Mouse (Mus musculus): ENCODE measurements at regions not wholly inside any gene's neighbourhood (a gene's known extent, or its start where the extent isn't known, plus 50 kb on each side); places are given as distances from the start of the nearest gene placed in this dataset.
A peak's percentile ranks its signal among the peaks of the same experiment; 100 is the strongest.

DNA sequence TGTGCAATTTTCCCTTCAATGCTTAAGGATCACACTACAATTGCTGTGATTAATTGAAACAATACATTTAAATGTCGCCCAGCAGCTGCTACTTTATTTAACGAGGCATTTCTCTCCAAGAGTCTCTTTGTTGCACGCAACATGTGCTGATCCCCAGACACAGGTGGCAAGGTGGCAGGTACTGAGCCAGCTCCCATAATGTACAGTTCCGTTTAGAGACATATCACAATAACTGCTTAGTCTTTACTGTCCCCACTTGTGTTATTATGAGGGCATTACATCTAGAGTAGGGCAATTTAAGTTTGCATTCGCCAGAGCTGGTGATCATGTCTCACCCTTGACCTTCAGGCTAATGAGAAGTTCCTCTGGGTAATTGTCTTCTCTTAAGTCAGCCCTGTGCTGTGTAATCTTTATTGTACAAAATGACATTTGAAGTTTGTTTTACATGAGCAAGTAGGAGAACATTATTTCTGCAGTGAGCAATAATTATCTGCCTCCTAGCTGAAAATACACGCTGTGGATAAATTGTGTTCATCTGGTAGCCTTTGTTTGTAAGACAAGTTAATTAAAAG, 1005.7 kb upstream of the Nudt12 start:
- ATAC-seq (replicated peaks; ENCODE audit: low FRiP score, low TSS enrichment, poor library complexity, severe bottlenecking), result no peak

DNA sequence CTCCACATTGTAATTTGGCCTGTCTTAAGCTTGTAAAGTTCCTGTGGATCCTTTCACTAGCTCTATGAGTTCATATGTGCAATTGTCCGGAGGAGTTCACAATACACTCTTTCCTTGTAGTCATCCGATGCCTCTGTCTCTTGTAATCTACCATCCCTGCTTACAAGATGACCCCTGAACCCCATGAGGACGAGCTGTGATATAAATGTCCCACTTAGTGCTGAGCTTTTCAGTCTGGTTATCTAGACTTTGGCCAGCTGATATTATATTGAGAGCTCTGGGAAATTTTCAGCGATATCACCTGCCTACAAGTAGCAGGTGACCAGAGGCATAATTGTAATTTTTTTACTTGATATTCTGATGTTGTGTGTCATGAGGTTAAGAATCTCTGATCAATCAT, 984.8 kb upstream of the Nudt12 start:
- no peak for ATAC-seq (replicated peaks; ENCODE audit: low FRiP score, low TSS enrichment, poor library complexity, severe bottlenecking)

DNA sequence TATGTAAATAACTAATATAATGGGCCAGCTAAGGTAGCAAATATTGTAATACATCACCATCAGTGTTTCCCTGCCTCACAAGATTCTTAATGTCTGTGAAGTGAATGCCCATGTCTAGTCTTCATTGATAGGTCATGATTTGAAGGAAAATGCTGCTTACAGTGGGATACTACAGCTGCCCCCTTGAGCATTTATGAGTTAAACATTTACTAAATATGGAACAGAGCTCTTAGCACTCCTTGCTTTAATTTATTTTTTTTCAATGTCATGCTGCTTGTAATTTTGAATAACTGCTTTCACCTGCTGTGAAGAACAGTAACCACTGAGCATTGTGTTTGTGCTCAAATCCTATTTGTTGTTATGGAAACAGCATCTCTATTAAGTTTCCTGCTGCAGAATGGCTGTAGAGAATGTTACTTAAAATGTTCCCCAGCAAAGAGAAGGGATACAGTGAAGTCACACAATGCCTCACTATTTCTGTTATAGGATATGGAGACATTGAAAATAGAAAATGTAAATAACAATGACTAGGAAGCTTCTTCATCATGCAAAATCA, 966.2 kb upstream of the Nudt12 start:
- no peak for ATAC-seq (replicated peaks; ENCODE audit: low FRiP score, low TSS enrichment, poor library complexity, severe bottlenecking)

DNA sequence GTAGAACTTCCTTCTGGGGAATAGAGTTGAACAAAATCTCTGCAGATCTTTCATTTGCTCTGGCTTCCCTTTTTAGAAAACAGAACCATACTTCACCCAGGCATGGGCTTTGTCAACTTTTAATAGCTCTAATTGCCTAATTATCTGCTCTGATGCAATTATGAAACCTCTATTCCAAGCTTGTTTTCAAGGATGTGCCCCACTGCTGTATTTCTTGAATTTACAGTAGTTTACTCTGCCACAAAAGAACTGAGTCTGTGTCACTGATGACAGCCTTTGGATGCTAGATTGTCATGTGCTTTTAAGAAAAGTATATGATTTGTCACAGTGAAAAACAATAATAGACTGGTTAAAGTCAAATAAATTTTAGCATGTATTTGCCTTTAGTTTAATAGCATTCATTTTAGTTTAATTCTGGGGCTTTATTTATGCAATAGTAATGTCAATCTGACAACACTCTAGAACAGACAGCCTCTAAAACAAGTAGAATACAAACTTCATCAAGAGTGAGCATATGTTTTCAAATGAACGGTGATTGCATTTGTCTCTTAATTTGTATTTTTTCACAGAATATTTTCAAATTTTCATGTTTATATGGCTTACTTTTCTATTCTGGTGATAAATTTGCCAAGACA, 964.1 kb upstream of the Nudt12 start:
- no peak for ATAC-seq (replicated peaks; ENCODE audit: low FRiP score, low TSS enrichment, poor library complexity, severe bottlenecking)

DNA sequence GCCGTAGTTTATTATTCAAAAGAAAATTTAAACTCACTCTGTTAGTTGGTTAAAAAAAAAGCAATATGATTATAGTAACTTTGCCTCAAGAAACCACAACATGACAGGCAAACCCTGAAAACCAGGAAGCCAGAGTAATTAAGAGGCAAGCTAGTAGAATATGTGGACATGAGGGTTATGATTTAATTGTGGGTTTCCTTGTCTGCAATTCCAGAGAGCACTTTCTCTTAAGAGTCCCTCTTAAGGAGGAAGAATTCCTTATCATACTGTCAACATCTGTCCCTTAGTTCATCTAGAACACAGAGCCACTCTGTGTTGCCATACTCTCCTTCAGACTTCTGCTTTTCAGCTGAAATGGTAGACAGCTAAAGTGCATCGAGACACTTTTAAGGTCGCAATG, 954.2 kb upstream of the Nudt12 start:
- peak; percentile 44; the same call in 1 of the 2 replicates for ATAC-seq (replicated peaks; ENCODE audit: low FRiP score, low TSS enrichment, poor library complexity, severe bottlenecking)

DNA sequence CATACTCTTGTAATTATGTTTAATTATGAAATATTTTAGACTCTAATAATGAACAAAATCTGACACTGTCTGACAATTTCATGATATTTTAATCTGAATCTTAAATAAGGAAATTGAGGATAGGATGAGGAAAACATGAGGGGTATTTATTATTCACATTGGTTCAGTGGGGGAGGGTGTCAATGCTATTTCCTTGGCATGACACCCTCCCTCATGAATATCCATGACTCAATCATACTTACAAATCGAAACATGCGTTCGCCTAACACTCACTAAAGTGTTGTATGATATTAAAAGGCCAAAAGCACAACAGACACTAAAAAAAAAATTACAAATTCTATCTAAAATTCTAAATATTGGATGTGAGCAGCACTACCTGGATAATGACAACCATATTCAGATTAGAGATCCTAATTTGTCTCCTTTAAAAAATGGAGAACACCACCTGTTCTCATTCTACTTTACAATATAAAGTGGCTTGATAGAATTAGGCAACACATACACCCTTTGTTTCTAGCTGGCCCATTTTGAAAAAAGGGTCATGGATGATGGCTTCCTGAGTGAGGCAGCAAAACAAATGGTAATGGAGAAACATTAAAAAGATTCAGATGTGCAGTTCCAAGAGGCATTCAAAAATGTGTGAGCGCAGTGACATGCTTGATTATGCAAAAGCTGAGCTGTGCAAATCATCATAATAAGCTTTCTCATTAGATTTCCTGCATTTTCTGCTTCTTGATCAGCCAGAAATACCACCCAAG, 942.3 kb upstream of the Nudt12 start:
- ATAC-seq (replicated peaks; ENCODE audit: low FRiP score, low TSS enrichment, poor library complexity, severe bottlenecking), result no peak

DNA sequence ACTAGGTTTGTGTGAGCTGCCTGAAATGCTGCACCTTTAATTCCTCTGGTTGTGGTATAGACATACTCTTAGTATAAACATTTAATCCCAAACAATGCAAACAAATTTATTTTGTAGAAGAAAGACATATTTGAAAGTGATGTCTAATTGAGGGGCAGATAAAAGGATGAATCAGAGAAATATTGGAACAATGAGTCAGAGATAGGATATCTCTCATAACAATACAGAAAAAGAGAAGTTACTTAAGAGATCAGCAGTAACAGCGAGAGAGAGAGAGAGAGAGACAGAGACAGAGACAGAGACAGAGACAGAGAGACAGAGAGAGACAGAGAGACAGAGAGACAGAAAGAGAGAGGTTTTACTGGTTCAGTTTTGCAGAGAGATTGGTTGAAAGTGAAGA, 933.3 kb upstream of the Nudt12 start:
- no peak for ATAC-seq (replicated peaks; ENCODE audit: low FRiP score, low TSS enrichment, poor library complexity, severe bottlenecking)

DNA sequence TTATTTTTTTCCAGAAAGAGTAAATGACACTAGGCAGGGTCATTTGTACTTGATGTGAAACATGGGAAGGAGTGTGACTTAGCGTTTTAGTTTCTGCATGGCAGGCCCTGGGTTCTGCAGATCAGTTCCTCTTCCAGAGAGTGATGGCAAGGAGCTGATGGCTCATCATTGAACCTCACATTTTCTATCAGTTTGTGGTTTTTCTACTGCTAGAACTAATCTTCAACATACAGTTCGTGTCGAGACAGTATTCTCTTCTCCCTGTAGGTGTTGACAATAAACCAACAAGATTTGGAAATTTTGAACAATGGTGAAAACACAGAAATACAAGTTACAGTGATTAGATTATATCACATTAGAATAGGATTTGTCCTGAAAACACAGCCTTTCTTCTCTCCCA, 891.2 kb upstream of the Nudt12 start:
- no peak for ATAC-seq (replicated peaks; ENCODE audit: low FRiP score, low TSS enrichment, poor library complexity, severe bottlenecking)

DNA sequence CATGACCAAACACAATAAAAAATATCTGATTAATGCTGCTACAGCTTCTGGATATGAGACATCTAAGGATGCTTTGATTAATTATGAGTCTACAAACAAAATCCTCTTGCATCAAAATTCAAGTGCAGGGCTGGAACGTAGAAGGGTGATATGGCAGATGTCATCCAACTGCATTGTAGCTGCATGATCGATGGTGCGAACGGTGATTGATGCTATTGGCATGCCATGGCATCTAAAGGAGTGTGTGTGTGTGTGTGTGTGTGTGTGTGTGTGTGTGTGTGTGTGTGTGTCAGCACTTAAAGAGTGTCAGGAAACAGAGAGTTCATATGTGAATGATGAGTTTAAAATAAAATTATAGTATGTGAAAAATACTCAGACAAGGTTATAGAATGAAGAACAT, 864.6 kb upstream of the Nudt12 start:
- no peak for ATAC-seq (replicated peaks; ENCODE audit: low FRiP score, low TSS enrichment, poor library complexity, severe bottlenecking)

DNA sequence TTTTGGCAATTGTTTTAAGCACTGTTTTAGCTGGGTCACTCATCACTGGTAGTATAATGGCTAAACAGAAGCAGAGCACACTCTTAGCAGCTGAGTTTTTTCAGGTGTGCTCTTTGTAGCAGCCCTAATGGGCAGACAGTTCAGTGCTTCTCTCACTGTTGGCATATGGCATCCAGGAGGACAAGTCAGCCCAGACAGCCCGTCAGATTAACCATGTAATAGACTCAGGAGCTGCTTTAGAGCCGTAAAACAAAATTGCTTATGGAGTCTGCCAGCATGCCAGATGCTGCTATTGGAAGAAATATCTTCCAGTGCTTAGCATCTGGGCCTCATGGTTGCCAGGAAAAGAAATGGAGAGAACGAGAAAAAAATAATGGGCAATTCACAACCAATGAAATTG, 835.7 kb upstream of the Nudt12 start:
- ATAC-seq (replicated peaks; ENCODE audit: low FRiP score, low TSS enrichment, poor library complexity, severe bottlenecking), result no peak

DNA sequence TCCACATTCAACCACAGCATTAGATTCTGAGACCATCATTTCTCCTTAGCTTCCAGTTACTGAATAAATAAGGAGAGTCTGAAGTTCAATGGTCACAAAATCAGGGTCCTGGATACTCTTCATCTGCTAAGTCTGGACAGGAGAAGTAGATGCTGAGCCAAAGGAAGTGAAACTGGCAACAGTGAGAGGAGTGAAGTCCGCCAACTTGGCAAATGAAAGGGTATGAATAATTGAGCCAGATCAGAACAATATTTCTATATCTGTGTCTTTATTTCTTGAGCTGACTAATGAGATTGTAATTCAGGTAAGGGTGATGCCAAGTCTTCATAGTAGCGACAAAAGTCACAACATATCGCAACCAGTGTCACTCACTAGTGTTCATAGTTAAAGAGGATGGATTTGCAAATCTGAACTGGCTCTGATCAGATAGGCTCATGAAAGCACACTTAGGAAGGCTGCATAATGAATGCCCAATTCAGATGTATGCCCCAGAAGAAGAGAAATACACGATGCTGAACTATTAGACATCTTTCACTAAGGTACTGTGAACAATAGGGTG, 832.2 kb upstream of the Nudt12 start:
- no peak for ATAC-seq (replicated peaks; ENCODE audit: low FRiP score, low TSS enrichment, poor library complexity, severe bottlenecking)

DNA sequence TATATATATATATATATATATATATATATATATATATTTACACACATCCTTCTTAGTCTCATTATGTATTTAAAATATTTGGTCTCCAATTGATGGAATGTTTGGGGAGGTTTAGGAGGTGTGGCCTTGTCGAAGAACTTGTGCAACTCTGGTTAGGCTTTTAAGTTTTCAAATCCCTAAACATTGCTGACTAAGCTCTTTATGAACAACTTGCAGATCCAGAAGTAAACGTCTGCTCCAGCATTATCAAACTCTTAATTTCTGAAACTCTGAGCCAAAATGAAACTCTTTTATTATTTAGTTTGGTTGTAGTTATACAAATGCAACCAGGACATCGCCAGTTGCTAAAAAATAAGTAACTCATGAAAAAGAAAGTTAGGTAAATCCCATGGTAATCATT, 792.7 kb upstream of the Nudt12 start:
- ATAC-seq (replicated peaks; ENCODE audit: low FRiP score, low TSS enrichment, poor library complexity, severe bottlenecking), result no peak

DNA sequence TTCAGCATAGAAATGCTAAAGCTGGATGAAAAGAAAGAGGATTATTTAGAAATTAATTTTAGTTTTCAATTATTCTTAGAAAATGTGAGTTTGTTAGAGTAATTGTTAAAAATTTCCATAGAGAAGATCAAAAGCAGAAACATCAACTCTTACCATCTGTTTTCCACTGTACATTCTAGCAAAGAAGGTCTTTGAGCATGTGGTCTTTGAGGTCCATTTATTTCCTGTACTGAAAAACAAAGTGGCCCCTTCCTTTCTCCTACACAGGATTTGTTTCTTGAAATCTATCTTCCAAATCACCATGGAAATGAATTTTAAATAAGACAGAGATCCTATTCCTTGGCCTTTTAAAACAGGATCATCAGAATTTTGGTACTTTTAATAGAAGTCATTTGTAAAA, 780.3 kb upstream of the Nudt12 start:
- no peak for ATAC-seq (replicated peaks; ENCODE audit: low FRiP score, low TSS enrichment, poor library complexity, severe bottlenecking)

DNA sequence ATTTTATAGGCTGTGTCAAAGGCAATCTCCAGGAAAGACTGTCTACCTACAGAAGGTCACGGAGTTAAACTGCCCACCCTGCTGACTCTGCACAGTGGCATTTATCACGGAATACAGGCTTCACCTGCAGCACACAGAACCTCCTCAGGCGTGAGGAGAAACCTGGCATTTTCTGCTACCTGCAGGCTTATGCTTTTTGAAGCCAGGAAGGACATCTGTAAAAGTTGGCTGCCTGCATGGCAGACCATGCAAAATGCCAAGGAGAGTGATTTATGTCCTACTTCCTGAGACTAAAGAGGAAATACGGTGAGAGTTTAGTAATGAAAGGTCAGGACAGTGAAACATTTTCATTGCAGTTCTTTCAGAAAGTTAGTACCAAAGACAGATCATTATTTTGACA, 779.6 kb upstream of the Nudt12 start:
- ATAC-seq (replicated peaks; ENCODE audit: low FRiP score, low TSS enrichment, poor library complexity, severe bottlenecking), result no peak

DNA sequence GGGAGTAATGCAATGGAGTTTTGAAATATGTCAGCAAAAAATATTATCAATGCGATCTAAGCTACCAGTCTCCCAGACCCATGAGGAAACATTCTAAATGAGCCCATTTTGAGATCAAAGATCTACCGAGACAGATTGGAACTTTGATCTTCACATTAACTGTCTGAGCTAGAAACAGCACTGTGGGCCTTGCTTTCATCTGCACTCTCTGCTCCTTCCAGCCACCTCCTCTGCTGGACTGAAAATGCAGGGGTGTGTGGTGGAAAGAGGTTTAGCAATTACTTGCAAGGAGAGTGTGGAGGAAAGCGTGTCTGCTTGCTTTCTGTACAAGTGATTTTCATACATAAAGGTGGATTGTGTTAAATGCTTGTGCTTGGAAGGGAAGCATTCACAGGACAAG, 760.9 kb upstream of the Nudt12 start:
- ATAC-seq (replicated peaks; ENCODE audit: low FRiP score, low TSS enrichment, poor library complexity, severe bottlenecking), result no peak

DNA sequence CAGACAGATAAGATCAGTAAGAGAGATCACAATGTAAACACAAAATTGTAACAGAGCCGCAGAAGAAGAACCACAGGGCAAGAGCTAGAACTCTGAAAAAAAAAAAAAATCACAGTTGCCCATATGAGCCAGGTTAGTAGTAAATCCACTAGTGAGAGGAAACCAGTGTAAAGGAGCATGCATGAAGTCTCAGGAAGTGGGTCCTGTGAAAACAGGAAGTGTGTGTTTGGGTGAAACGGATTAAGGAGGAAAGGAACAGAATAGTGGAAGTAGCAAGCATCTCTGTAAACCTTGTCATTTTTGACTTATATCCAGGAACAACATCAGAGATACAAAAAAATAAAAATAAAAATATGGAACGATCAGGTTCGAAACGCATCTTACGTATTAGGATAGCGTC, 753.4 kb upstream of the Nudt12 start:
- no peak for ATAC-seq (replicated peaks; ENCODE audit: low FRiP score, low TSS enrichment, poor library complexity, severe bottlenecking)

DNA sequence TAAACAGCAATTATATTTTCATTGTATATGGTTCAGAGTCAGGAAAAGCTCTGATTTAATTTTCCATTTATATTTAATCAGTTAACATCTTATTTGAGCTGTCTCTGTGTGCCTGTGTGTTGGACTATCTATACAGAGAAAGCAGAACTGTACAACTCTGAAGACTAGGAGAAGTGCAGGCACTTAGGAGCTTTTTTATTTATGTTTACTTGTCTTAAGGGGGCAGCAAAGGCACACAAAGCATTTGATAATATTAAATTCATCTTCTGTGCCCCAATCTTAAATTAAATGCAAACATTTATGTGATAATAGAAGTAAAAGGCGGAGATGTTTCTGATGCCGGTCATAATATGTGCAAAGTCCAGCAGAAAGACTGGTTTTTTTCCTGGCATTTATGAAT, 751.3 kb upstream of the Nudt12 start:
- ATAC-seq (replicated peaks; ENCODE audit: low FRiP score, low TSS enrichment, poor library complexity, severe bottlenecking), result no peak

DNA sequence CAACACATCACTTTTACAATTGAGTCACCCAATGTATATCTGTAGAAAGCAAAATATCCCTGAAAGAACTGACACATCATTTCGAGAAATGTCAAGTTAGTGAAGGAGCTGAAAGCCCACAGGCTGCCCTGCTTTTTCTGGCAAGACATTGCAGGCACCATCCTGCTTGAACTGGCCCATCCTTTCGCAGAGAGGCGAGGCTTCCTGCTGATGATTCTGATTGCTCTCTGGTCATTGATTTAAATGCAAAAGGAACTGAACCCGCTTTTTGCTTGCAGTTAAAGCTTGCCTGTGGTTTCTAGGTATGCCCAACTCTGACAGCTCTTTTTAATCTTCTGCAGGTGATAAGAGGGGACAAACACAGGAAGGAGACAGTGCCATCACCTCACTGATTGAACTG, 748.9 kb upstream of the Nudt12 start:
- ATAC-seq (replicated peaks; ENCODE audit: low FRiP score, low TSS enrichment, poor library complexity, severe bottlenecking), result no peak

DNA sequence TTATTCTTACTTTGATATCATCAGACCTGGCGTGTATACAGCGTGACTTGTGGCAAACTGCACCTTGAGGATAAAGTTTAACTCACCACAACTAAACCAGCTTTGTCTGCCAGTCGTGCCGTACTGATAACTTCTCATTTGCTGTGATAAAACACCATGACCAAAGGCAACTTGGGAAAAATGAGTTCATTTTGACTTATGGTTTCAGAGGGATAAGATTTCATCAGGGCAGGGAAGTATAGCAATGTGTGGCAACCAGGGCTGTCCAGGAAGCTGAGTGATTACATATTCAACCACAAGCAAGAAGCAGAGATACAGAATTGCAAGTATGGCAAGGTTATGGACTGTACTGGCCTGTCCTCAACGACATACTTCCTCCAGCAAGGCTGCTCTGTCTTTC, 747.7 kb upstream of the Nudt12 start:
- ATAC-seq (replicated peaks; ENCODE audit: low FRiP score, low TSS enrichment, poor library complexity, severe bottlenecking), result peak; percentile 84

DNA sequence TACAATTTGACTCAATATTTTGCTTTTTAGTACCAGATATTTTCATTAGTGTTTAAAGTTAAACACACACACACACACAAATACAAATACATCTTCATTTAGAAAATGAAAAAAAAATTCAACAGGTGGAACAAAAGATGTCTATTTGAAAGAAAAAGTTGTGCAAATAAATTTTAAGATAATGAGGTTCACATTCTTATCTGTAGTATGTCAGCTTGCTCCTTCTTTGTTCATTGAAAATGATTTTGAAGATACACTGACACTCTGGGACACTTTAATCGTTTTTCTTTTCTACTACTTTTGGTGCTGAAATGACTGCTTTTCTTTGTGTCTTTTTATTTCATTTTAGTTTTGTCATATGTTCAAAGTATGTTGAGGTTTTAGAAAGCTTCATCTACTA, 732.9 kb upstream of the Nudt12 start:
- no peak for ATAC-seq (replicated peaks; ENCODE audit: low FRiP score, low TSS enrichment, poor library complexity, severe bottlenecking)

All from megakaryocyte-erythroid progenitor cell, adult 5-6 weeks (primary cell).